Mouse (Mus musculus) left cerebral cortex, adult 11 months (tissue): Measurements from ENCODE around the gene Ptgs2.

Experiments used
- DNase-seq: peaks from one replicate; pipeline ENCODE4 v3.0.0; 2022; ENCODE audit warnings: low spot score

Ptgs2 gene

GRCm38 (mm10) chr1:150099790-150100333, at the start of gene Ptgs2:
TSS of gene Ptgs2 (plus strand) at chr1:150100031.
- DNase-seq: no peak

- no peak for DNase-seq
Observed at GRCm38 (mm10) chr1:150050256-150050655, 49.6 kb upstream of the Ptgs2 start.

GRCm38 (mm10) chr1:150065684-150066083, 34.1 kb upstream of the Ptgs2 start:
- DNase-seq: no peak

- DNase-seq: no peak
Observed at GRCm38 (mm10) chr1:150072880-150073279, 27.0 kb upstream of the Ptgs2 start.

GRCm38 (mm10) chr1:150074609-150075008, 25.2 kb upstream of the Ptgs2 start:
- no peak for DNase-seq

- DNase-seq: no peak
Observed at GRCm38 (mm10) chr1:150089040-150089692, 10.7 kb upstream of the Ptgs2 start.

- no peak for DNase-seq
Observed at GRCm38 (mm10) chr1:150090229-150090628, 9.6 kb upstream of the Ptgs2 start.

- no peak for DNase-seq
Observed at GRCm38 (mm10) chr1:150097036-150097435, 2.8 kb upstream of the Ptgs2 start.

- no peak for DNase-seq
Observed at GRCm38 (mm10) chr1:150097721-150098120, 2.1 kb upstream of the Ptgs2 start.

- DNase-seq: no peak
Observed at GRCm38 (mm10) chr1:150099374-150099773, 457 bp upstream of the Ptgs2 start.

GRCm38 (mm10) chr1:150104228-150104720, 4.4 kb downstream of the Ptgs2 start:
- no peak for DNase-seq

GRCm38 (mm10) chr1:150106736-150107135, 6.9 kb downstream of the Ptgs2 start:
- no peak for DNase-seq

GRCm38 (mm10) chr1:150109591-150109990, 9.8 kb downstream of the Ptgs2 start:
- no peak for DNase-seq

- DNase-seq: no peak
Observed at GRCm38 (mm10) chr1:150115352-150115751, 15.5 kb downstream of the Ptgs2 start.

- no peak for DNase-seq
Observed at GRCm38 (mm10) chr1:150118352-150118751, 18.5 kb downstream of the Ptgs2 start.

- DNase-seq: no peak
Observed at GRCm38 (mm10) chr1:150125568-150125967, 25.7 kb downstream of the Ptgs2 start.

- DNase-seq: no peak
Observed at GRCm38 (mm10) chr1:150130070-150130469, 30.2 kb downstream of the Ptgs2 start.

- no peak for DNase-seq
Observed at GRCm38 (mm10) chr1:150130586-150131275, 30.9 kb downstream of the Ptgs2 start.

GRCm38 (mm10) chr1:150135350-150135749, 35.5 kb downstream of the Ptgs2 start:
- no peak for DNase-seq

- no peak for DNase-seq
Observed at GRCm38 (mm10) chr1:150139730-150140129, 39.9 kb downstream of the Ptgs2 start.

- no peak for DNase-seq
Observed at GRCm38 (mm10) chr1:150141939-150142338, 42.1 kb downstream of the Ptgs2 start.

GRCm38 (mm10) chr1:150143578-150143977, 43.7 kb downstream of the Ptgs2 start:
- DNase-seq: no peak

- no peak for DNase-seq
Observed at GRCm38 (mm10) chr1:150145049-150145448, 45.2 kb downstream of the Ptgs2 start.
